Mouse (Mus musculus): ENCODE data around the gene Syngr3. TPM values are rescaled to one million over a fixed set of nuclear protein-coding genes. Genes with fewer than 3 reads are reported as not detected.
"Not testable (repeated sequence)": the region's sequence is repeated elsewhere in the genome, so short reads cannot be mapped to it uniquely, and the experiment has no call there.

Syngr3 gene
- polyA plus RNA-seq, 1 experiment from 2014 or later = 2.0 TPM

GRCm38 (mm10) chr17:24671346-24671745 is 18.4 kb downstream of the Syngr3 start:
- 52% methylated on average over 5 of the region's 5 CpGs for WGBS
- Histone ChIP-seq H3K27ac (no peak overlapping the region), H3K27me3 (no peaks in the 10 kb centered on the region), H3K36me3 (0 out of 2 replicates have a peak, but pooled peaks cover under 1% of the 10 kb centered on the region), H3K4me1 (peaks cover 32% of the 10 kb centered on the region), H3K4me3 (peak overlapping the region; percentile 70), H3K4me2 (peak overlapping the region; percentile 78), H3K9me3 (no peaks in the 10 kb centered on the region), H3K9ac (peak overlapping the region; percentile 30; the same call in 1 of the 2 replicates)
- no peak for ATAC-seq (ENCODE audit: borderline replicate concordance, extremely low read depth, low FRiP score, low TSS enrichment)

DNA sequence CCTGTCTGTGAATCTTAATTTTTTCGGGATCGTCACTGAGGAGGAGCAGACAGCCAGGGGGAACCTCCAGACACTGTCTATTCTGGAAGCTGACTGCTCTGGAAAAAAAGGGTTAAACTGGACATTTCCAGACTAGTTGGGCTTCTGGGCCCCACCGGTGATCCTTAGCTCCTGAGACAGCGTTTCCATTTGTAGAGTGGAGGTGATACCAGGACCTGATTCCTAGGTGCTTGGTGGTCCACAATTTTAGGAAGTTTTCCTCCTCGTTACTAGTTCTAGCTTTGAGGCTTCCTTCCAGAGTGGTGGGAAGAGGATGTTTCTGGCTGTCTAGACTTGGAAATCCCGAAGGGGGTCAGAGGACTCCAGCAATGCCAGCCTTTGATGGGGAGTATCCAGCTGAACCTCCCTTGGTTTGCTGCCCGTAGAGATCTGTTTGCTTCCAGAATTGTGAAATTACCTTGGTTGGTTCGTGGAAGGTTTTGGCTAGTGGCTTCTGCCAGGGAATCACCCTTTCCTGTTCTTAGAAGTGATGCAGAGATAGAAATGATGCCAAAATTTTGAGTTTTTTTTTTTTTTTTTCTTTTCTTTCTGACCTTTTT is 19.4 kb downstream of the Syngr3 start:
- H3K4me1 ChIP-seq = peaks cover 32% of the 10 kb centered on the region
- H3K27ac ChIP-seq = peak overlapping the region; percentile 75; the same call in 1 of the 2 replicates
- no peaks in the 10 kb centered on the region for H3K27me3 ChIP-seq
- 5% methylated on average over 8 of the region's 8 CpGs for WGBS
- peak overlapping the region; percentile 70 for H3K4me3 ChIP-seq
- H3K4me2 ChIP-seq = peak overlapping the region; percentile 78
- no peaks in the 10 kb centered on the region for H3K36me3 ChIP-seq
- H3K9ac ChIP-seq = peak overlapping the region; percentile 96
- no peak for ATAC-seq (ENCODE audit: borderline replicate concordance, extremely low read depth, low FRiP score, low TSS enrichment)
- H3K9me3 ChIP-seq = no peaks in the 10 kb centered on the region

- ATAC-seq (ENCODE audit: borderline replicate concordance, extremely low read depth, low FRiP score, low TSS enrichment) = peak; percentile 98
- Histone ChIP-seq H3K27me3 (no peaks in the 10 kb centered on the region), H3K36me3 (no peaks in the 10 kb centered on the region), H3K4me3 (peak within 1 kb of the TSS; percentile 70), H3K27ac (peak within 1 kb of the TSS; percentile 75), H3K4me2 (peak within 1 kb of the TSS; percentile 78), H3K4me1 (peaks cover 32% of the 10 kb centered on the region), H3K9ac (peak within 1 kb of the TSS; percentile 96), H3K9me3 (no peaks in the 10 kb centered on the region)
- under 1% methylated on average over 80 of the region's 80 CpGs for WGBS
Observed at GRCm38 (mm10) chr17:24669545-24670245, 20.1 kb downstream of the Syngr3 start, which contains the start of gene Zfp598. Zfp598 (plus strand) TSS chr17:24669687.

DNA sequence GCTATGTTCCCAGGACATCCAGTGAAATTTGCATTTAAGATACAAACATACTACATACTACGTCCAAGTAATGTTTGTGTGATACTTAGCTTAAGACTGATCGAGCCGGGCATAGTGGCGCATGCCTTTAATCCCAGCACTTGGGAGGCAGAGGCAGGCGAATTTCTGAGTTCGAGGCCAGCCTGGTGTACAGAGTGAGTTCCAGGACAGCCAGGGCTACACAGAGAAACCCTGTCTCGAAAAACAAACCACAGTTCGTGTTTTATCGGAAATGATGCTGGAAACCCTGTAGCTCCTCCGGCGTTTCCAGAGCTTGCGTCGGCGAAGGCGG is 20.6 kb downstream of the Syngr3 start:
- Histone ChIP-seq H3K4me3 (peak overlapping the region; percentile 70), H3K9ac (peak overlapping the region; percentile 96)
- peak; percentile 10; the same call in 1 of the 2 replicates for ATAC-seq (ENCODE audit: borderline replicate concordance, extremely low read depth, low FRiP score, low TSS enrichment)

DNA sequence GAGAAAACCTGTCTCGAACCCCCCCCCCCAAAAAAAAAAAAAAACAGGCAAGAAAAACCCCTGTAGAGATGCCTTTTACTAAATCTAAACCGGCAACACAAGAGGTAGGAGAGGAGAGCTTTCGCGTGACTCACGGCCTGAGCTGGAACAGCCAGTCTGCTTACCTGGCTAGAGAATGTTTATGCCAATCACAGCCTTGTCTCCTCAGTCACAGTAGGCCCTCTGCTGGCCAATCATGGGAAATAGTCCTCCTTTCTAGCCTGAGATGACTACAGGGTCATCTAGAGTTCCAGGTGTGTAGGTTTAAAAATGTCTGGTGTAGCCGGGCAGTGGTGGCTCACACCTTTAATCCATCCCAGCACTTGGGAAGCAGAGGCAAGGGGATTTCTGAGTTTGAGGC is 22.3 kb downstream of the Syngr3 start:
- Histone ChIP-seq H3K4me3 (no peak overlapping the region), H3K27ac (no peak overlapping the region), H3K4me2 (no peak overlapping the region), H3K27me3 (no peaks in the 10 kb centered on the region), H3K4me1 (peaks cover 31% of the 10 kb centered on the region), H3K9me3 (no peaks in the 10 kb centered on the region), H3K36me3 (no peaks in the 10 kb centered on the region), H3K9ac (no peak overlapping the region)
- ATAC-seq (ENCODE audit: borderline replicate concordance, extremely low read depth, low FRiP score, low TSS enrichment) = no peak
- WGBS = 20% methylated on average over 6 of the region's 6 CpGs

More for the DNA sequence above, 20.6 kb downstream of the Syngr3 start:
- H3K36me3 ChIP-seq, H3K27me3 ChIP-seq, H3K9me3 ChIP-seq: not testable (repeated sequence)
- peaks cover 32% of the 10 kb centered on the region for H3K4me1 ChIP-seq
- H3K27ac ChIP-seq = peak overlapping the region; percentile 65
- peak overlapping the region; percentile 78 for H3K4me2 ChIP-seq
- 9% methylated on average over 15 of the region's 15 CpGs for WGBS

DNA sequence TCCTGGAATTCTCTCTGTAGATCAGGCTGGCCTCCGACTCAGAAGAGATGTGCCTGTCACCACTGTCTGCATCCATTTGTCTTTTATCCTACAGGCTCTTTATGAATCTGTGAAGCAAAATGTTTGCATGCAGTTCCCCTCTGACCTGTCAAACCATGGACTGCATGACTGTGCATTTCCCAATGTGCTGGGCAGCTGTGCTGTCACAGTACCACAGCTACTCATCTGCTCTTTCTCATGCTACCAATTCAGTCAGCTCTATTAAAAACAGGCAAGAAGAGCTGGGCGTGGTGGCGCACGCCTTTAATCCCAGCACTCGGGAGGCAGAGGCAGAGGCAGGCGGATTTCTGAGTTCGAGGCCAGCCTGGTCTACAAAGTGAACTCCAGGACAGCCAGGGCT is 22.7 kb downstream of the Syngr3 start:
- H3K4me1 ChIP-seq = peaks cover 27% of the 10 kb centered on the region
- not testable (repeated sequence) for H3K4me3 ChIP-seq; H3K9ac ChIP-seq; H3K27ac ChIP-seq; ATAC-seq (ENCODE audit: borderline replicate concordance, extremely low read depth, low FRiP score, low TSS enrichment); H3K36me3 ChIP-seq; H3K9me3 ChIP-seq; H3K4me2 ChIP-seq; H3K27me3 ChIP-seq
- WGBS = 68% methylated on average over 7 of the region's 7 CpGs

- 3% methylated on average over 47 of the region's 47 CpGs for WGBS
- Histone ChIP-seq H3K36me3 (no peaks in the 10 kb centered on the region), H3K9ac (peak within 1 kb of the TSS; percentile 39), H3K27me3 (peaks cover 51% of the 10 kb centered on the region), H3K4me2 (peak within 1 kb of the TSS; percentile 89), H3K4me1 (peaks cover 26% of the 10 kb centered on the region), H3K9me3 (no peaks in the 10 kb centered on the region), H3K4me3 (peak within 1 kb of the TSS; percentile 45), H3K27ac (no peak within 1 kb of the TSS)
- ATAC-seq (ENCODE audit: borderline replicate concordance, extremely low read depth, low FRiP score, low TSS enrichment) = peak; percentile 46; the same call in 1 of the 2 replicates
Observed at GRCm38 (mm10) chr17:24658017-24658758, 31.6 kb downstream of the Syngr3 start, which contains the start of gene Npw. Npw (minus strand) TSS chr17:24658457.

DNA sequence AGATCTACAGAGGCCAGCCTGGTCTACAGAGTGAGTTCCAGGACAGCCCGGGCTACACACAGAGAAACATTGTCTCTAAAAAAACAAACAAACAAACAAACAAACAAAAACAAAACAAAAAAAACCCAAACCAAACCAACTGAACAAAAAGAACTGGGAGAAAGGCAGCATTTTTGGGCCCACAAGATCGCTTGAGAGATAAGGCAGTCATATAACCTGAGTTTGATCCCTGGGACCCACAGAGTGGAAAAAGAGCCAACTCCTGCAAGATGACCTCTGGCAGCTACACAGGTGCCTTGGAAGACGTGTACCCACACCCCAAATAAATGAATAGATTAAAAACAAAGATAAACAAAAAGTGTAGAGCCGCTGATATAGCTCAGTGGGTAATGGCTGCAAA is 34.8 kb downstream of the Syngr3 start:
- H3K27ac ChIP-seq = no peak overlapping the region
- no peak for ATAC-seq (ENCODE audit: borderline replicate concordance, extremely low read depth, low FRiP score, low TSS enrichment)
- H3K4me2 ChIP-seq = no peak overlapping the region
- H3K9ac ChIP-seq = no peak overlapping the region
- no peaks in the 10 kb centered on the region for H3K9me3 ChIP-seq
- WGBS = 50% methylated on average over 4 of the region's 4 CpGs
- no peak overlapping the region for H3K4me3 ChIP-seq
- H3K27me3 ChIP-seq = peaks cover 39% of the 10 kb centered on the region
- H3K36me3 ChIP-seq = no peaks in the 10 kb centered on the region
- H3K4me1 ChIP-seq = peaks cover 31% of the 10 kb centered on the region

GRCm38 (mm10) chr17:24653967-24654710 is 35.6 kb downstream of the Syngr3 start:
- Histone ChIP-seq H3K27me3 (peaks cover 32% of the 10 kb centered on the region), H3K36me3 (no peaks in the 10 kb centered on the region), H3K4me2 (peak overlapping the region; percentile 66), H3K9ac (peak overlapping the region; percentile 50), H3K9me3 (no peaks in the 10 kb centered on the region), H3K4me3 (peak overlapping the region; percentile 35), H3K4me1 (peaks cover 37% of the 10 kb centered on the region), H3K27ac (peak overlapping the region; percentile 90)
- 4% methylated on average over 19 of the region's 19 CpGs for WGBS
- ATAC-seq (ENCODE audit: borderline replicate concordance, extremely low read depth, low FRiP score, low TSS enrichment) = peak; percentile 50

DNA sequence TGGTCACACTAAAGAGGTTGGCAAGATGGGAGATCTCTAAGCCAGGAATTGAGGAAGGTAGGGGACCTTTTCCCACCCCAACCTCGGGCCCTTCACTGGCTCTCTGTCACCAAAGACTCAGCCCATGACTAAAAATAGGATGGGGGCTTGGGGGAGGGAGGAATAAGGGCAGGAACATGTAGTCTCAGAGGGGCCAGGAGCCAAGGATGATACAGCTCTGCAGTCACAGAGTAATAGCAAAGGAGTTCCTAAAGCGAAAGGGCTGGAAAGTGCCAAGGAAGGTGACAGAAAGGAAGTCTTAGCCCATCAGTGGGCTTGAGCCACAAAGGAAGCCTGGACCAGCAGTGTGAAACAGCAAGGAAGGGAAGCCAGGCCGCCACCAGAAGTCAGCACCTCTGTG is 37.9 kb downstream of the Syngr3 start:
- H3K9ac ChIP-seq = no peak overlapping the region

DNA sequence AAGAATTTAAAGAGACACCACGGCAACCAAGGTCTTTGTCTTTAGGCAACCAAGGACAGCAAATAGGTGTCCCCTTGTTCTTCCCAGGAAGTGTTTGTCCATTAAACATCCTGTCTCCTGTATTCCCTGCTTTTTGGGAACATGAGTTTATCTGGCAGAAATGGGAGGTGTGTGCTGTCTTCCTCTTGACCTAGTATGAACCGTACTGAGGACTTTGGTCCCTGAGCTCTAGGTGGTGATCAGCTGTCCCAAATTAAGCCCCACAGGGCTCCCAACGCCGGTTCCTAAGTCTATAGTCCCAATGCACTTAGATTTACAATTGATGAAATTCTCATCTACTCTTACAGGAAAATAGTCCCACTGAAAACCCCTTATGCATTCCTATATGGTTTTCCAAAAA is 39.0 kb downstream of the Syngr3 start:
- Histone ChIP-seq H3K36me3 (no peaks in the 10 kb centered on the region), H3K9ac (peak overlapping the region; percentile 90; the same call in 1 of the 2 replicates), H3K4me2 (peak overlapping the region; percentile 98), H3K4me1 (peaks cover 42% of the 10 kb centered on the region), H3K27ac (0 out of 2 replicates have a peak overlapping the region, but pooled peaks have one; percentile 76), H3K9me3 (no peaks in the 10 kb centered on the region), H3K27me3 (0 out of 2 replicates have a peak, but pooled peaks cover under 1% of the 10 kb centered on the region), H3K4me3 (no peak overlapping the region)
- 75% methylated on average over 4 of the region's 4 CpGs for WGBS
- no peak for ATAC-seq (ENCODE audit: borderline replicate concordance, extremely low read depth, low FRiP score, low TSS enrichment)

More for the DNA sequence above, 37.9 kb downstream of the Syngr3 start:
- Histone ChIP-seq H3K9me3 (no peaks in the 10 kb centered on the region), H3K4me2 (no peak overlapping the region), H3K4me3 (no peak overlapping the region), H3K27ac (no peak overlapping the region), H3K27me3 (peaks cover 9% of the 10 kb centered on the region), H3K4me1 (peaks cover 39% of the 10 kb centered on the region), H3K36me3 (no peaks in the 10 kb centered on the region)
- ATAC-seq (ENCODE audit: borderline replicate concordance, extremely low read depth, low FRiP score, low TSS enrichment) = no peak
- 72% methylated on average over 3 of the region's 3 CpGs for WGBS

Measured in lung, embryonic 15.5 days (tissue).